Mouse (Mus musculus) adrenal gland, postnatal 10 days (tissue): ENCODE measurements at regions not wholly inside any gene's neighbourhood (a gene's known extent, or its start where the extent isn't known, plus 50 kb on each side); places are given as distances from the start of the nearest gene placed in this dataset. TPM values are rescaled to one million over a fixed set of nuclear protein-coding genes. Genes with fewer than 3 reads are reported as not detected.

Experiments
- microRNA-seq: library from miRNA; unstranded; fragments of <30 nt; microRNA quantifications from one replicate; pipeline ENCODE4 v1.2.0, GENCODE M21; 2021

Small RNA genes lying in the stretch of these regions (microRNA-seq; reads per million reads assigned to microRNA genes)
- not detected for gene Gm23659
